Comparison of ENCODE assay signal across 35 mouse cellular contexts in the genomic region with DNA sequence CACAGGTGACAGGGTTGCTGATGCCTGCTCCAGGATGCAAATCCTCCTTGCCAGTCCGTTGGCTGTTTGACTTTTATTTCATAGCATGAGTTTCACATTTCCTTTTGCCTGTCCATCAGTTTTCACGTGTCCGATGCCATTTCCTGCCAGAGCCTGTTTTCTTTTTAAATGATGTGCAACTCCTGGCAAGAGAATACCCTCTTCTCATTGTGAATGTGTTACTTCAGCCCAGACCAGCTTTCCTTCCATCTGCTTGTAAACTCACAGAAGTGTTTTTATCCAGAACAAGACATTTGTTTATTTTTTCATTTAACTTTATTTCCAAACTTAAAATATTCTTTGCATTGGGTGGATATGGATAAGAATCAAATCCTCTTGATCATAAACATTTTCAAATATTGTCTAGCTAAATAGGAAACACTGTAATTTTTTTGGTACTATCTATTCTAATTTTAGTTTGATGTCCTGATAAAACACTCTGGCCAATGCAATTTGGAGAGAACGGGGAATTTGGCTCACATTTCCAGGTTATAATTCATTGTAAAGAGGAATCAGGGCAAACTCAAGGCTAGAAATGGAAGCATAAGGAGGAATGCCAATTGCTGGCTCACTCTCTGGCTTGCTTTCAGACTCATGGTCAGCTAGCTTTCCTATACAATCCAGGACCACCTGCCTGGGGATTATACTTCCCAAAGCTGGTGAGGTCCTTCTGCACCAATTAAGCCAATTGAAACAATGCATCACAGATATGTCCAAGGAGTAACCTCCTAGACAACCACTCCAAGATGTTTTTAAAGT. TPM values are rescaled to one million over a fixed set of nuclear protein-coding genes. Genes with fewer than 3 reads are reported as not detected.
A peak's percentile ranks its signal among the peaks of the same experiment; 100 is the strongest.
DNase-seq lines count a peak whose midpoint lies in the region; ATAC-seq lines count a peak whose summit lies in the region.
"Had no signal": no experiment of that assay in that cellular context is flagged by ENCODE, and none has a peak within 500 bp of the region (broad histone marks: within the 10 kb centered on the region; RNA-seq: fewer than 3 reads in every experiment).

No protein-coding gene starts in this region.

- WGBS in lung, embryonic 15.5 days, result 31% methylated on average over 4 of the region's 4 CpGs

- DNase-seq in adrenal gland, adult 2 months, result peak; percentile 24
- DNase-seq in adrenal gland, adult 18-20 months (ENCODE audit: low spot score in 2 of 2), result no peak
- DNase-seq in lung, postnatal 14 days, result no peak
- DNase-seq in cerebellum, adult 8-10 months, result peak; percentile 7
- peak; percentile 38 to 54 for DNase-seq in cerebellum, postnatal 36 days
- DNase-seq in spleen, postnatal 14 days (ENCODE audit: low spot score in 2 of 2), result no peak
- no peak for DNase-seq in layer of hippocampus, postnatal 10 days (ENCODE audit: low spot score in 2 of 2)
- DNase-seq: embryo, embryonic 11 days; gastrocnemius, adult 2 months; heart, postnatal 36 days; kidney, adult 11 months; kidney, postnatal 4 days; liver, embryonic 13.5 days; right cerebral cortex, adult 18-20 months; right cerebral cortex, postnatal 4 days; thymus, adult 18-20 months; thymus, postnatal 4 days had no signal

- H3K9ac ChIP-seq in lung, embryonic 15.5 days, result no peak overlapping the region
- H3K9ac ChIP-seq: embryonic facial prominence, embryonic 13.5 days; forebrain, embryonic 12.5 days; heart, embryonic 15.5 days; hindbrain, embryonic 13.5 days; limb, embryonic 13.5 days; liver, embryonic 13.5 days; neural tube, embryonic 15.5 days; stomach, embryonic 15.5 days had no signal

- no peaks in the 10 kb centered on the region for H3K9me3 ChIP-seq in lung, embryonic 15.5 days
- H3K9me3 ChIP-seq: embryonic facial prominence, embryonic 13.5 days; forebrain, embryonic 12.5 days; heart, embryonic 15.5 days; hindbrain, embryonic 13.5 days; limb, embryonic 13.5 days; liver, embryonic 13.5 days; midbrain, embryonic 10.5 days; neural tube, embryonic 15.5 days; stomach, embryonic 15.5 days had no signal

- no peak overlapping the region for H3K4me2 ChIP-seq in lung, embryonic 15.5 days
- H3K4me2 ChIP-seq: embryonic facial prominence, embryonic 13.5 days; forebrain, embryonic 12.5 days; heart, embryonic 15.5 days; hindbrain, embryonic 13.5 days; limb, embryonic 13.5 days; liver, embryonic 13.5 days; neural tube, embryonic 15.5 days; stomach, embryonic 15.5 days had no signal

- H3K27ac ChIP-seq in lung, embryonic 15.5 days, result peak overlapping the region; percentile 5; the same call in 1 of the 2 replicates
- H3K27ac ChIP-seq: embryonic facial prominence, embryonic 13.5 days; forebrain, embryonic 12.5 days; gastrocnemius, adult 2 months; heart, embryonic 15.5 days; hindbrain, embryonic 13.5 days; limb, embryonic 13.5 days; liver, embryonic 13.5 days; midbrain, embryonic 10.5 days; neural tube, embryonic 15.5 days; stomach, embryonic 15.5 days had no signal

- H3K27me3 ChIP-seq in lung, embryonic 15.5 days, result no peaks in the 10 kb centered on the region
- H3K27me3 ChIP-seq: embryonic facial prominence, embryonic 13.5 days; forebrain, embryonic 12.5 days; heart, embryonic 15.5 days; hindbrain, embryonic 13.5 days; limb, embryonic 13.5 days; liver, embryonic 13.5 days; neural tube, embryonic 15.5 days; stomach, embryonic 15.5 days had no signal

- no peak overlapping the region for H3K4me3 ChIP-seq in lung, embryonic 15.5 days
- H3K4me3 ChIP-seq: embryonic facial prominence, embryonic 13.5 days; erythroblast, embryonic 14.5 days; forebrain, embryonic 12.5 days; gastrocnemius, adult 2 months; heart, embryonic 15.5 days; hindbrain, embryonic 13.5 days; limb, embryonic 13.5 days; liver, embryonic 13.5 days; midbrain, embryonic 10.5 days; neural tube, embryonic 15.5 days; stomach, embryonic 15.5 days had no signal

- H3K4me1 ChIP-seq in lung, embryonic 15.5 days, result peaks cover 7% of the 10 kb centered on the region; the same call in 1 of the 2 replicates
- H3K4me1 ChIP-seq: embryonic facial prominence, embryonic 13.5 days; forebrain, embryonic 12.5 days; heart, embryonic 15.5 days; hindbrain, embryonic 13.5 days; limb, embryonic 13.5 days; liver, embryonic 13.5 days; midbrain, embryonic 10.5 days; neural tube, embryonic 15.5 days; stomach, embryonic 15.5 days had no signal

- H3K36me3 ChIP-seq in lung, embryonic 15.5 days, result no peaks in the 10 kb centered on the region
- H3K36me3 ChIP-seq: embryonic facial prominence, embryonic 13.5 days; forebrain, embryonic 12.5 days; heart, embryonic 15.5 days; hindbrain, embryonic 13.5 days; limb, embryonic 13.5 days; liver, embryonic 13.5 days; midbrain, embryonic 10.5 days; neural tube, embryonic 15.5 days; stomach, embryonic 15.5 days had no signal

- ATAC-seq in lung, embryonic 15.5 days (ENCODE audit: borderline replicate concordance, extremely low read depth, low FRiP score, low TSS enrichment), result peak; percentile 75; the same call in 1 of the 2 replicates
- ATAC-seq: activated CD4-positive, CD25-positive, alpha-beta regulatory T cell, adult 4 months had no signal

RNA-seq across cellular contexts. Expression of a gene that starts 3.9 kb away (rescaled TPM):
- total RNA-seq in adrenal gland, adult 2 months (2021), result not detected
- polyA plus RNA-seq in adrenal gland, adult 2 months (2012; rRNA removed), result not detected in 2 replicates
- not detected for total RNA-seq in adrenal gland, adult 18-20 months (2021)
- not detected in 2 replicates for polyA plus RNA-seq in lung, embryonic 15.5 days (2015; fragmentation: Nextera tagmentation; extraction: Ambion mirVana)
- not detected for total RNA-seq in layer of hippocampus, postnatal 10 days (2021)
- total RNA-seq: gastrocnemius, adult 2 months; heart, postnatal 36 days; left cerebral cortex, adult 18-20 months; left cerebral cortex, postnatal 25 days; midbrain, postnatal 0 days had no signal
- polyA plus RNA-seq: activated CD4-positive, CD25-positive, alpha-beta regulatory T cell, adult 4 months; brain, embryonic 14.5 days; erythroblast, embryonic 14.5 days; forebrain, embryonic 12.5 days; frontal cortex, adult 2 months; gonadal fat pad, adult 2 months; heart, embryonic 15.5 days; hindbrain, embryonic 13.5 days; kidney, embryonic 16.5 days; limb, embryonic 13.5 days; liver, embryonic 13.5 days; midbrain, embryonic 10.5 days; neural tube, embryonic 15.5 days; stomach, embryonic 15.5 days had no signal

Comparison
In these comparisons a context has a peak if more than half of its experiments do, and no peak if none do; other contexts are left out.
1. DNase-seq: peak in adrenal gland, adult 2 months (single experiment), cerebellum, adult 8-10 months (single experiment) and cerebellum, postnatal 36 days (2 of 2); none in adrenal gland, adult 18-20 months (0 of 2), lung, postnatal 14 days (single experiment), spleen, postnatal 14 days (0 of 2) and layer of hippocampus, postnatal 10 days (0 of 2).